Mouse (Mus musculus) lung, postnatal 14 days (tissue): ENCODE results near the gene Anapc11.

Experiments
- DNase-seq: peaks from one replicate; pipeline ENCODE4 v3.0.0; 2021

The Anapc11 gene

GRCm38 (mm10) chr11:120628601-120629340, 30.6 kb downstream of the Anapc11 start:
- DNase-seq, result no peak

DNA sequence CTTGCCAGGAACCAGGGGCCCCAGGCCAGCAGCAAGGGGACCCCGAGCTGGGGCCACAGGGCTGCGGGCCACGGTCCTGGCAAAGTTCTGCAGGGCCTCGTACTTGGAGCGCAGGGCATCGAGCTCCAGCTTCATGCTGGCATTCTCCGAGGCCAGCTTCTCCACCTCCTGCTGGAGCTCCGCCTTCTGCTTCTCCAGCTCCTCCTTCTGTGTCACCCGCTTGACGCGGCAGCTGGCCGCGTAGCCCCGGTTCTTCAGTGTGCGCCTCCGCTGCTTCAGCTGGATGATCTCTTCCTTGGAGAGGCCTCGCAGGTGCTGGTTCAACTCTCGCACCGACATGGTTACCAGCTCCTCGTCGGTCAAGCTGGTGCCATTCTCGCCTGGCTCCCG, 31.1 kb downstream of the Anapc11 start:
- peak; percentile 45 for DNase-seq

GRCm38 (mm10) chr11:120629911-120630310, 31.7 kb downstream of the Anapc11 start:
- DNase-seq, result peak; percentile 39

GRCm38 (mm10) chr11:120630401-120630871, 32.2 kb downstream of the Anapc11 start:
- peak; percentile 49 for DNase-seq

DNA sequence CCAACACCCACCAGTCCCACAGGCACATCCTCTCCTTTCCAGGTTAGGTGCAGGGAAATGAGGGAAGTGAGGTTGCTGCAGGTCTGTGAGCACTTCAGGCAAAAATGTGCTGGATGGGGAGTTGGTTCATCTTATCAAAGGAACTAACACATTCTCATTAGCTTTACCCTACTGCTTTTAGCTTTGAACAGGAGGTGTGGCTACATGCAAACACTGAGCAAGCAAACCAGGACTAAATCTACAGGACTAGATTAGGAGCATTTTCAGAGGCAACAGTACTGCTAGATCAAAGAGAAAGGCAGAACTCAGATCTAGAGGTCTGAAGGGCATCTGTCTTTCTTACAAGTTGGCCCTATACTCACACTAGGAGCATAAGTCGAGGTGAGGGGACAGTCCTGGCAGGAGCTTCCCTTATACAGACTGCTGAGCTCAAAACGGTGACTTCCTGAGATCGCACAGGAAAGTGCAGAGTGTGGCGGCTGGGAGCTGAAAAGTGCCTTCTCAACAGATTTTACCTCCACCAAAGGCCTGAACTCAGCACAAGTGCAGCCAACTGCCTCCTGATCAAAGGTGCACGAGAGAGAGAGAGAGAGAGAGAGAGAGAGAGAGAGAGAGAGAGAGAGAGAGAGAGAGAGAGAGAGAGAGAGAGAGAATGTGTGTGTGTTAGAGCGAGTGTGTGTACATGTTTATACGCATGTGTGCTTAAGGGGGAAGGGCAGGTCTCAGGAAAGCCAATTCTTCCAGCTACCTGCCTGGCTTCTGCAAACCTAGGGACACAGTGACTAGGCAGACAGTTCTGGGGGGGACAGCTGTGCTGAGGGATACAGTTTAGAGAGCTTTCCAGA, 32.9 kb downstream of the Anapc11 start:
- no peak for DNase-seq

DNA sequence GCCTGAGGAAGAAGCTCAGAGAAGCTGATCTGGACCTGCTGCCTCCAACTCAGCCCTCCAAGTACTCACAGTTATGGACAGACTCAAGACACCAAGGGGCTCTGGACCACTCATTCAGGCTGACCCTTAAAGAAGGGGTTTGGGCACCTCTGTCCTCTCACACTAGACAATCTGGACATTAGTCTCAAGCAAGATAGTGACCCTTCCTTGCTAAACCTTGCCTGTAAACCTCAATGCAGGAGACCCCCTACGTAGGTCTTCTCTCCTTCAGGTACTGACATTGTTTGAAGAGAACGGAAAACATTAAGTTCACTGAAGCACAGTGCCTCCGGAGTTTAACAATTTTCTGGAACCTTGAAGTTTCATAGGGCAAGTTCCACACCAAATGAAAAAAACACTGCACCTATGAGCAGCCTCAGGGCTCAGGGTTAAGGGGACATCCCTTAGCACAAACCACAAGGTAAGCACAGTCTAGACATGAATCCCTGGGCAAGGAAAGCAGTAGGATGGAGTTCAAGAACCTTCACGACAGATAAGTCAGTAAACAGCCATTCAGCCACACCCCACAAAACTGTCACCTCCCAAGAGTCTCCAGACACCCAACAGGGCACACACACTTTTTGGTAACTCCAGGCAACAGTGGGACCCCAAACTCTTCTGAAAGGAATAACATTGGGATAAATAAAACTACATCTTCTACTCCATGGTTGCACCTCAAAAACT, 33.7 kb downstream of the Anapc11 start:
- no peak for DNase-seq

GRCm38 (mm10) chr11:120632559-120633519, 34.6 kb downstream of the Anapc11 start:
- peak; percentile 72 for DNase-seq

DNA sequence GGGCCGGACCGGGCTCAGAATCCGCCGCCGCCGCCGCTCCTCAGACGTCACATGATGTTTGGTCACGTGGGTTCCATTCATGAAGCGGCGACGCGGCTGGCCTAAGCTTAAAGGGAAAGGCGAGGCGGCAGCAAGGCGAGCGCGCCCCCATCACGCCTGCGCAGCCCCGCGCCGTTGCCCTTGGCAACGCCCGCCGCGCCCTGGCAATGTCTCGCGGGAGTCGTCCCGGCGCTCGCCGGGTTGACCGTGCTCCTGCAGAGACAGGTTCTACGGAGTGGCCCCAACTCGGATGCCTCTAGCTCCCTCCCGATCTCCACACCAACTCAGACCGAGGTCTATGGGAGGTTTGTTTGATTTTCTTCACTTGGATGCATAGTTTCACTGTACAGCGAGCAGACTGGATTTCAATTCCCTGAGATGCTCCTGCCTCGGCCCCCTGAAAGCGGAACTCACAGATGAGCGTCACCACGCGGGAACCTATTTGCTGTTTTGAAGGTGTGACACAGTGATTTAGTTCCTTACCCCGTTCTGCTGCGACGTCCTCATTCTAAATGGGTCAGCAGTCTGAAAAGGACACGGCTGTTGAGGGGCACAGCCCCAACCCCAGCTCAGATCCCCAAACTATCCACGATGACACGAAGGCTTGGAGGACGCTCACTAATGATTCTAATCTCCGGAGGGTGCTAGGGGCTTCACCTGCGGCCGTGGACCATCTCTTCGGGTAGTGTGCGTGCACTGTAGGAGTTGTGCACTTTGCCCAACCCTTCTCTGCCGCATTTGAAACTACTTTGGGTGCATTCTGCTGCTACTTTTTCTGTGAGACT, 35.5 kb downstream of the Anapc11 start, which contains the start of gene Mafg:
Gene Mafg (minus strand): TSS at position 81 of the 824 bp plus-strand sequence.
- peak; percentile 93 for DNase-seq

DNA sequence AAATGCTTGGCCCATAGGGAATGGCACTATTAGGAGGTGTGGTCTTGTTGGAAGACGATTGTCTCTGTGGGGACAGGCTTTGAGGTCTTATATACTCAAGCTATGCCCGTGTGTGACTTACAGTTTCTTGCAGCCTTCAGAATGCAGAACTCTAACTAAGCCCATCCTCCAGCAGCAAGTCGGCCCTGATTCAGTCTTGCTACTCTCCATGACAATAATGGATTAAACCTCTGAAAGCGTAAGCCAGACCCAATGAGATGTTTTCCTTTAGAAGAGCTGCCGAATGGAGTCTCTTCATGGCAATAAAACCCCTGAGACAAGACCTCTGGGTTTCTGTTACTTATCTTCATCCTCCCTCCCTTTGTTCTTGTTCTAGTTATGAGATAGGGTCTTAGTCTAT, 36.6 kb downstream of the Anapc11 start:
- no peak for DNase-seq

GRCm38 (mm10) chr11:120641255-120641654, 43.0 kb downstream of the Anapc11 start:
- no peak for DNase-seq

- DNase-seq, result no peak
These were observed 43.6 kb downstream of the Anapc11 start for GRCm38 (mm10) chr11:120641869-120642268.

GRCm38 (mm10) chr11:120642939-120643600, 44.8 kb downstream of the Anapc11 start:
- DNase-seq, result no peak

- peak; percentile 94 for DNase-seq
These were observed 45.4 kb downstream of the Anapc11 start, which contains the start of gene Pycr1 for GRCm38 (mm10) chr11:120643601-120643987. Pycr1 (minus strand) TSS chr11:120643769.

DNA sequence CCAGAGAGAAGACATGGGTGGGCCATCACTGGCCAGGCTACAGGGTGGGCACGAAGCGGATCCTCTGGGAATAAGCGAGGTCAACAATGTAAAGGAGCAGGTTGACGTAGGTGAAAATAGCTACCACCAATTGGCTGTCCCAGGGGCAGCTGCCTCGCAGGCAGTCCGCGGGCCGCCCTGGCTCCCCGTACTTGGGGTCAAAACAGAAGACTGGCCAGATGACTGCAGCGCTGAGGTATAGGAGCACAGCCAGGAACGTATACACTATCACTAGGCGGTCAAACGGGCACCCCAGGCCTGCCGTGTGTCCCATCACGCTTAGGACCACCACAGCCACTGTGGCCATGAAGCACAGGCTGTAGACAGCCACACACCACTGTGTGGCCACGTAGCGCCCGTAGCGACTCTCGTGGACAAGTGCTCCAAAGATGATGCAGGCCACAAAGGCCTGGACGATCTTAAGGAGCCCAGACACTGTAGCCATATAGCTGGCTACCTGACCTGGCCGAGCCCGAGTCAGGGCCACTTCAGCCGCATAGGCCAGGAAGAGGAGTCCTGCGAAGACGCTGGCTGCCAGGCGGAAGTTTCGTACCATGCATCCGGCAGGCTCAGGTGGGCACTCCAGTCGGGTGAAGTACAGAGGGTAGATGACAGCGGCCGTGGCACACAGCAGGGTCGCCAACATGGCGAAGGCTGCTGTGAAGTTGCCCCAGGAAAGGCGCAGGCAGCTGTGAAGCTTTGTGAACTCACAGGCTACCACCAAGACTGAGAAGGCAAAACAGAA, 49.0 kb downstream of the Anapc11 start:
- DNase-seq, result no peak

DNA sequence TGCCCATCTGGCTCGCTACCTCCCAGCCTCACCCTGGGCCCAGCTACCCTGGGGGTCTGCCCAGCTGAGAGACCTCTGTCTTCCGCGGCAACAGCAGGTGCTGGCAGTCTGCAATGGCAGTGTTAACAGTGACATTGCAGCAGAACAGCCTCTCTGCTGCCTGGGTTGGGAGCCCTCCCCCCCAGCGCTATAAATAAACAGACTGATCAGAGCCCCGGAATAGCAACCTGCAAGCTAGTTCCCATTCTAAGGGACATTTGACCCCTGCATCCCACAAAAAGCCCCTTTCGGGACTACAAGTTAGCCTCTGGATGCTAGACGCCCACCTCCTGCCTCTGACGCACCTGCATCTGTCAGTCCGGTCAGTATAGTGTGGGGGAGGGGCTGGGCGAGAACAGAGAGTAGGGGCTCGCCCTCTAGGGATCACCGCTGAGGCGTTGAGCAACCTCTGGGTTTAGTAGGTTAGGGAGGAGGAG, 49.8 kb downstream of the Anapc11 start, which contains the start of gene Myadml2:
Gene Myadml2 (minus strand): TSS at position 158 of the 476 bp plus-strand sequence.
- no peak for DNase-seq

DNA sequence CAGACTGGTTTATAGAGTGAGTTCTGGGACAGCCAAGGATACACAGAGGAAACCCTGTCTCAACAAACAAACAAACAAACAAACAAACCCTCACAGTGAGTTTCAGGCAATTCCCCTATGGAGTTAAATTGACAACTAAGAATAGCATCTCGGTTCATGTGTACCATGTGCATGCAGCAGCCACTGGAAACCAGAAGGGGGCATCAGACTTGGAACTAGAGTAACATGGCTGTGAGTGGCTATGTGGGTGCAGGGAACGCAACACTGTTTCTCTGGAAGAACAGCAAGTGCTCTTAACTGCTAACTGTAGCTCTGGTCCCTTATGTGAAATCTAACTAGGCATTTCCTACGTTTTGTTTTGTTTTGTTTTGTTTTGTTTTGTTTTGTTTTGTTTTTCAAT, 53.7 kb downstream of the Anapc11 start:
- DNase-seq, result no peak

DNA sequence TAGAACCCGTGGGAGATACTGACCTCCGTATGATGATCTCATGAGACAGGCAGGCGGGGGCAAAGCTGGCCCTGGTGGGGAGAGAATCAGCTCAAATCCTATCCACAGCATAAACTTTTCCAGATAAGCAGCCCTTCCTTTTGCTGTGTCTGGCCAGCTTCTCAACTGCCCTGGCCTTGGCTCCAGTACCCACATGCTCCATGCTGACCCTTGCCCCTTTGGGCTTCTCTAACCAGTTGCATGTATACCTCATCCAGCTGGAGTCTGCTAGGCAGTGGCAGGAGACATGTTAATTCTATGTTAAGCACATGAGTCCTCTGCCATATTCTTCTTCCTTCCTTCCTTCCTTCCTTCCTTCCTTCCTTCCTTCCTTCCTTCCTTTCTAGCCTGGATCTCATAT, 56.5 kb downstream of the Anapc11 start:
- DNase-seq, result no peak

GRCm38 (mm10) chr11:120657301-120657700, 59.1 kb downstream of the Anapc11 start:
- DNase-seq, result no peak
